Mouse (Mus musculus) left cerebral cortex, postnatal 14 days (tissue): Measurements from ENCODE around the gene AC124502.3. TPM values are rescaled to one million over a fixed set of nuclear protein-coding genes. Genes with fewer than 3 reads are reported as not detected.
A peak's percentile ranks its signal among the peaks of the same experiment; 100 is the strongest.

Experiments used
- DNase-seq, 2 experiments: peaks; one replicate each; pipeline ENCODE4 v3.0.0; 2021 to 2022; ENCODE audit warnings: low spot score in 2 of 2, mixed read lengths in 1 of 2
- intact Hi-C: fragments of 180-260 bp; cut with DNase I; formaldehyde crosslinking; loops from one replicate; pipeline ENCODE4 v1.15.1; 2025
- total RNA-seq, 2 experiments: library from RNA; stranded (reverse); gene quantifications; 2 replicates each; pipeline ENCODE4 v1.2.3; 2021

The AC124502.3 gene
- total RNA-seq, 2 experiments from 2014 or later: 4.8 to 6.2 TPM

DNA sequence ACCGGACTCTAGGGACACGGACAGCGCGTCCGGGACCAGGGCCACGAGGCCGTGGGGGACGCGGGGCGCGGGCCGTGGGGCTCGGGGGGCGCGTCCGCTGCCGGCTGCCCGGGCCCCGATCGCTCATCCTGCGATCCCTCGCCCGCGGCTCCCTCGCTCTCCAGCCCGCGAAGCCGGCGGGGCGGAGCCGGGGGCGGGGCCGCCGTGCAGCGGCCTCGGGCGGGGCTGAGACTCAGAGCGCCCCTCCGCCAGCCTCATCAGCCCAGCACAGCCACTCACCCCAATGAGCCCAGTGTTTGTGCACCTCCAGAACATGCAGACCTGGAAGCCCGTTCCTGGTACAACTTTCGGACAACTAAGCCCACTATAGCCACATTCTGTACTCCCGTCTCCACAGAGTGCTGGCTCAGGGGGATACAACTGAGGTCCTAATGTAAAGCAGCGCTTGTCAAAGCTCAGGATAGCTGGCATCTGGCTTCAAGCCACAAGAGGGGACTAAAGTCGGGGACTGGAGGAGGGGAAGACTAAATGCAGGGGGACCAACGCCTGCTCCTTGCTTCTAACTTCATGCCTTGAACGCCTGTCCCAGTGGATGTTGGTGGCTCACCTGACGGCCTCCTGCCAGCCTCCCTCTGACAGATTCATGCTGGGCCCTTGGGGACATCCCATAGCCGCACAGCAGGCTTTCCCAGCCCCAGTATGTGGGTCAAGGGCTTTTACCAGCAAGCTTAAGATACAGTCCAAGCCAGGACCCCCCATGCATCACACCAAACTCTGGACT lies 59.9 kb downstream of the AC124502.3 start, which contains the start of gene Cnih2:
TSS of gene Cnih2 (minus strand) at position 159 of the 781 bp plus-strand sequence.
- DNase-seq: peak in 1 of 2 experiments; percentile 78
- intact Hi-C loops: no loop called here

Other genes starting within 250 kb of the AC124502.3 start
- gene Rbm4, start 245.0 kb upstream of the AC124502.3 start, total RNA-seq: 10 to 100 TPM; 63.5 to 65.8 TPM
- 10 to 100 TPM; 12.9 to 19.3 TPM for gene Gm21992, start 227.3 kb upstream of the AC124502.3 start, total RNA-seq
- gene Rbm14, start 227.3 kb upstream of the AC124502.3 start, total RNA-seq: 10 to 100 TPM; 49.3 to 52.6 TPM
- 10 to 100 TPM; 33.5 to 33.7 TPM for gene Ccs, start 199.6 kb upstream of the AC124502.3 start, total RNA-seq
- 1 to 10 TPM; 2.1 to 2.2 TPM for gene Ccdc87, start 199.5 kb upstream of the AC124502.3 start, total RNA-seq
- gene Ctsf, start 183.8 kb upstream of the AC124502.3 start, total RNA-seq: 100 to 1,000 TPM; 115 to 120 TPM
- gene Actn3, start 161.0 kb upstream of the AC124502.3 start, total RNA-seq: 1 to 10 TPM; 2.8 to 3.0 TPM
- gene Zdhhc24, start 160.2 kb upstream of the AC124502.3 start, total RNA-seq: 10 to 100 TPM; 27.7 to 29.0 TPM
- 10 to 100 TPM; 46.5 to 47.2 TPM for gene Bbs1, start 132.3 kb upstream of the AC124502.3 start, total RNA-seq
- gene Dpp3, start 110.6 kb upstream of the AC124502.3 start, total RNA-seq: 10 to 100 TPM; 56.2 to 60.4 TPM
- gene Peli3, start 95.8 kb upstream of the AC124502.3 start, total RNA-seq: 10 to 100 TPM; 15.9 to 17.2 TPM
- gene Mrpl11, start 76.7 kb upstream of the AC124502.3 start, total RNA-seq: 10 to 100 TPM; 60.2 to 61.9 TPM
- 10 to 100 TPM; 10.7 to 11.3 TPM for gene Npas4, start 48.6 kb upstream of the AC124502.3 start, total RNA-seq
- gene Slc29a2, start 15.0 kb upstream of the AC124502.3 start, total RNA-seq: 10 to 100 TPM; 17.2 to 21.6 TPM
- 100 to 1,000 TPM; 148 to 151 TPM for gene B4gat1, start 65 bp upstream of the AC124502.3 start, total RNA-seq
- gene Brms1, start 2.5 kb downstream of the AC124502.3 start, total RNA-seq: 10 to 100 TPM; 14.7 to 15.1 TPM
- gene Rin1, start 11.6 kb downstream of the AC124502.3 start, total RNA-seq: 10 to 100 TPM; 59.6 to 66.7 TPM
- gene Cd248, start 29.2 kb downstream of the AC124502.3 start, total RNA-seq: 1 to 10 TPM; 9.0 to 9.4 TPM
- 100 to 1,000 TPM; 164 to 171 TPM for gene Tmem151a, start 46.6 kb downstream of the AC124502.3 start, total RNA-seq
- gene Yif1a, start 49.6 kb downstream of the AC124502.3 start, total RNA-seq: 10 to 100 TPM; 24.2 to 27.5 TPM
- 100 to 1,000 TPM; 325 to 352 TPM for gene Cnih2, start 59.6 kb downstream of the AC124502.3 start, total RNA-seq
- gene Rab1b, start 68.2 kb downstream of the AC124502.3 start, total RNA-seq: 100 to 1,000 TPM; 176 to 184 TPM
- 100 to 1,000 TPM; 220 to 226 TPM for gene Klc2, start 79.7 kb downstream of the AC124502.3 start, total RNA-seq
- gene Pacs1, start 234.2 kb downstream of the AC124502.3 start, total RNA-seq: 10 to 100 TPM; 66.2 to 69.4 TPM